Mouse (Mus musculus) embryonic facial prominence, embryonic 12.5 days (tissue): ENCODE data around the gene Sipa1l2. TPM values are rescaled to one million over a fixed set of nuclear protein-coding genes. Genes with fewer than 3 reads are reported as not detected.

Experiments
- ATAC-seq: fragments of 200-750 bp; cut with Nextera tagmentation; 2 replicates; pipeline ENCODE4 v1.8.0; 2017; ENCODE audit not compliant: insufficient number of reproducible peaks, insufficient read depth, low FRiP score, low TSS enrichment
- H3K27ac ChIP-seq: fragments of 300-500 bp; sonication (generic); 2 replicates; pipeline ENCODE4 v1.5.1; 2016; ENCODE audit warnings: mild to moderate bottlenecking
- H3K27me3 ChIP-seq: fragments of 300-500 bp; sonication (generic); 2 replicates; pipeline ENCODE4 v1.6.1; 2016; ENCODE audit warnings: mild to moderate bottlenecking, moderate library complexity
- H3K36me3 ChIP-seq: fragments of 300-500 bp; sonication (generic); 2 replicates; pipeline ENCODE4 v1.6.1; 2016; ENCODE audit warnings: mild to moderate bottlenecking
- H3K4me1 ChIP-seq: fragments of 300-500 bp; sonication (generic); 2 replicates; pipeline ENCODE4 v1.6.1; 2016
- H3K4me2 ChIP-seq: fragments of 300-500 bp; sonication (generic); replicated peaks from 2 replicates; pipeline ENCODE4 v1.6.1; 2016; ENCODE audit warnings: mild to moderate bottlenecking, moderate library complexity
- H3K4me3 ChIP-seq: fragments of 300-500 bp; sonication (generic); 2 replicates; pipeline ENCODE4 v1.5.1; 2016; ENCODE audit warnings: mild to moderate bottlenecking
- H3K9ac ChIP-seq: fragments of 300-500 bp; sonication (generic); 2 replicates; pipeline ENCODE4 v1.6.1; 2016; ENCODE audit warnings: mild to moderate bottlenecking, moderate library complexity
- H3K9me3 ChIP-seq: fragments of 300-500 bp; sonication (generic); 2 replicates; pipeline ENCODE4 v1.6.1; 2016; ENCODE audit warnings: mild to moderate bottlenecking, moderate library complexity
- WGBS: fragments of 180-500 bp; shearing (Covaris S2); methylation state at CpG from one replicate; pipeline ENCODE4 v1.1.7; 2016; 5-methylcytosine and 5-hydroxymethylcytosine counted together
- polyA plus RNA-seq: library from polyadenylated mRNA; unstranded; fragments of >200 nt; fragmentation: Nextera tagmentation; extraction: Ambion mirVana; gene quantifications from 2 replicates; pipeline ENCODE4 v1.2.1, GENCODE M21; 2016

Sipa1l2 gene
- polyA plus RNA-seq, 1 experiment from 2014 or later = 24.2 TPM

GRCm38 (mm10) chr8:125572246-125572645 is 2.6 kb upstream of the Sipa1l2 start:
- Histone ChIP-seq H3K27me3 (peaks cover 8% of the 10 kb centered on the region; the same call in 1 of the 2 replicates), H3K9ac (no peak overlapping the region), H3K4me1 (peaks cover 18% of the 10 kb centered on the region), H3K36me3 (no peaks in the 10 kb centered on the region), H3K4me3 (no peak overlapping the region), H3K4me2 (no peak overlapping the region), H3K27ac (no peak overlapping the region), H3K9me3 (no peaks in the 10 kb centered on the region)
- ATAC-seq = no peak
- WGBS = 98% methylated on average over 4 of the region's 4 CpGs

GRCm38 (mm10) chr8:125570835-125571465 is 1.3 kb upstream of the Sipa1l2 start:
- H3K36me3 ChIP-seq = no peaks in the 10 kb centered on the region
- no peak overlapping the region for H3K9ac ChIP-seq
- ATAC-seq = no peak
- no peaks in the 10 kb centered on the region for H3K9me3 ChIP-seq
- H3K27ac ChIP-seq = no peak overlapping the region
- peaks cover 5% of the 10 kb centered on the region; the same call in 1 of the 2 replicates for H3K27me3 ChIP-seq
- H3K4me2 ChIP-seq = peak overlapping the region; percentile 90
- no peak overlapping the region for H3K4me3 ChIP-seq
- peaks cover 18% of the 10 kb centered on the region for H3K4me1 ChIP-seq
- WGBS = 65% methylated on average over 12 of the region's 12 CpGs

- Histone ChIP-seq H3K36me3 (no peaks in the 10 kb centered on the region), H3K27me3 (peaks cover 5% of the 10 kb centered on the region; the same call in 1 of the 2 replicates), H3K9me3 (no peaks in the 10 kb centered on the region), H3K27ac (no peak overlapping the region), H3K9ac (peak overlapping the region; percentile 86), H3K4me3 (peak overlapping the region; percentile 74), H3K4me2 (peak overlapping the region; percentile 90), H3K4me1 (peaks cover 18% of the 10 kb centered on the region)
- ATAC-seq = no peak
- 12% methylated on average over 13 of the region's 13 CpGs for WGBS
These were observed 781 bp upstream of the Sipa1l2 start for GRCm38 (mm10) chr8:125570389-125570788.

GRCm38 (mm10) chr8:125568851-125569532 is 616 bp downstream of the Sipa1l2 start:
- Histone ChIP-seq H3K27ac (peak overlapping the region; percentile 50; the same call in 1 of the 2 replicates), H3K27me3 (peaks cover 7% of the 10 kb centered on the region; the same call in 1 of the 2 replicates), H3K9ac (peak overlapping the region; percentile 86), H3K4me1 (peaks cover 18% of the 10 kb centered on the region), H3K36me3 (no peaks in the 10 kb centered on the region), H3K4me2 (peak overlapping the region; percentile 90), H3K4me3 (peak overlapping the region; percentile 74), H3K9me3 (no peaks in the 10 kb centered on the region)
- ATAC-seq = no peak
- under 1% methylated on average over 39 of the region's 39 CpGs for WGBS

GRCm38 (mm10) chr8:125568421-125568850 is 1.2 kb downstream of the Sipa1l2 start:
- Histone ChIP-seq H3K9me3 (no peaks in the 10 kb centered on the region), H3K36me3 (no peaks in the 10 kb centered on the region), H3K4me3 (peak overlapping the region; percentile 74), H3K4me2 (peak overlapping the region; percentile 90), H3K9ac (peak overlapping the region; percentile 53), H3K27me3 (peaks cover 7% of the 10 kb centered on the region; the same call in 1 of the 2 replicates), H3K27ac (no peak overlapping the region), H3K4me1 (peaks cover 18% of the 10 kb centered on the region)
- ATAC-seq = no peak
- 8% methylated on average over 14 of the region's 14 CpGs for WGBS

- ATAC-seq = no peak
- H3K4me1 ChIP-seq = peaks cover 25% of the 10 kb centered on the region
- WGBS = 54% methylated on average over 7 of the region's 7 CpGs
- H3K4me2 ChIP-seq = peak overlapping the region; percentile 90
- H3K27me3 ChIP-seq = peaks cover 7% of the 10 kb centered on the region; the same call in 1 of the 2 replicates
- H3K27ac ChIP-seq = no peak overlapping the region
- H3K9me3 ChIP-seq = no peaks in the 10 kb centered on the region
- H3K36me3 ChIP-seq = no peaks in the 10 kb centered on the region
- peak overlapping the region; percentile 74 for H3K4me3 ChIP-seq
- no peak overlapping the region for H3K9ac ChIP-seq
These were observed 2.0 kb downstream of the Sipa1l2 start for GRCm38 (mm10) chr8:125567569-125567968.

GRCm38 (mm10) chr8:125562878-125563277 is 6.7 kb downstream of the Sipa1l2 start:
- Histone ChIP-seq H3K9me3 (no peaks in the 10 kb centered on the region), H3K27me3 (0 out of 2 replicates have a peak, but pooled peaks cover 3% of the 10 kb centered on the region), H3K4me1 (peaks cover 47% of the 10 kb centered on the region), H3K36me3 (no peaks in the 10 kb centered on the region), H3K4me3 (no peak overlapping the region), H3K27ac (no peak overlapping the region), H3K4me2 (no peak overlapping the region), H3K9ac (no peak overlapping the region)
- no peak for ATAC-seq
- WGBS = 85% methylated on average over 8 of the region's 8 CpGs

GRCm38 (mm10) chr8:125560825-125561490 is 8.7 kb downstream of the Sipa1l2 start:
- no peak for ATAC-seq
- Histone ChIP-seq H3K9ac (no peak overlapping the region), H3K4me1 (peaks cover 52% of the 10 kb centered on the region), H3K4me3 (no peak overlapping the region), H3K27me3 (0 out of 2 replicates have a peak, but pooled peaks cover 3% of the 10 kb centered on the region), H3K4me2 (no peak overlapping the region), H3K36me3 (no peaks in the 10 kb centered on the region), H3K9me3 (no peaks in the 10 kb centered on the region), H3K27ac (no peak overlapping the region)
- 65% methylated on average over 11 of the region's 11 CpGs for whole genome bisulfite sequencing

GRCm38 (mm10) chr8:125559066-125559653 is 10.4 kb downstream of the Sipa1l2 start:
- Histone ChIP-seq H3K27ac (peak overlapping the region; percentile 81), H3K4me3 (no peak overlapping the region), H3K4me2 (peak overlapping the region; percentile 42), H3K9ac (peak overlapping the region; percentile 17; the same call in 1 of the 2 replicates), H3K4me1 (peaks cover 52% of the 10 kb centered on the region), H3K27me3 (0 out of 2 replicates have a peak, but pooled peaks cover 5% of the 10 kb centered on the region), H3K9me3 (no peaks in the 10 kb centered on the region), H3K36me3 (0 out of 2 replicates have a peak, but pooled peaks cover 2% of the 10 kb centered on the region)
- WGBS = 57% methylated on average over 5 of the region's 5 CpGs
- no peak for ATAC-seq

- H3K4me3 ChIP-seq = peak overlapping the region; percentile 12
- peak overlapping the region; percentile 42 for H3K4me2 ChIP-seq
- 0 out of 2 replicates have a peak, but pooled peaks cover 3% of the 10 kb centered on the region for H3K27me3 ChIP-seq
- 0 out of 2 replicates have a peak, but pooled peaks cover 2% of the 10 kb centered on the region for H3K36me3 ChIP-seq
- peak overlapping the region; percentile 17; the same call in 1 of the 2 replicates for H3K9ac ChIP-seq
- WGBS = 27% methylated on average over 23 of the region's 23 CpGs
- ATAC-seq = 0 out of 2 replicates have a peak, but pooled peaks have one; percentile 31
- H3K9me3 ChIP-seq = no peaks in the 10 kb centered on the region
- peak overlapping the region; percentile 81 for H3K27ac ChIP-seq
- H3K4me1 ChIP-seq = peaks cover 52% of the 10 kb centered on the region
These were observed 11.2 kb downstream of the Sipa1l2 start for GRCm38 (mm10) chr8:125558109-125559065.
